Mouse (Mus musculus) liver, adult 2 months (tissue): ENCODE results near the gene Iqgap2. TPM values are rescaled to one million over a fixed set of nuclear protein-coding genes. Genes with fewer than 3 reads are reported as not detected.

Experiments used
- DNase-seq: peaks from one replicate; pipeline ENCODE4 v3.0.0-alpha.2; 2011; ENCODE audit warnings: low read depth, low spot score; ENCODE audit errors: extremely low read depth
- H3K27ac ChIP-seq: fragments of 200-500 bp; replicated peaks from 2 replicates; pipeline ENCODE4 v1.5.1; 2012; ENCODE audit warnings: low read depth, mild to moderate bottlenecking, control low read depth, inconsistent platforms, low read length; ENCODE audit not compliant: insufficient read depth
- H3K27me3 ChIP-seq: fragments of 200-500 bp; 2 replicates; pipeline ENCODE4 v1.6.1; 2012; ENCODE audit warnings: mild to moderate bottlenecking, moderate library complexity, low read length, inconsistent platforms; ENCODE audit not compliant: control insufficient read depth, insufficient read depth
- H3K36me3 ChIP-seq: fragments of 200-500 bp; 2 replicates; pipeline ENCODE4 v1.6.1; 2012; ENCODE audit warnings: low read length, inconsistent platforms; ENCODE audit not compliant: control insufficient read depth, insufficient read depth
- H3K4me1 ChIP-seq: fragments of 200-500 bp; 2 replicates; pipeline ENCODE4 v1.6.1; 2011; ENCODE audit warnings: low read length; ENCODE audit not compliant: control insufficient read depth, insufficient read depth
- H3K4me3 ChIP-seq: fragments of 200-500 bp; 2 replicates; pipeline ENCODE4 v1.5.1; 2011; ENCODE audit warnings: low read depth, mild to moderate bottlenecking, control low read depth, low read length, moderate library complexity; ENCODE audit not compliant: insufficient read depth
- H3K79me2 ChIP-seq: fragments of 200-500 bp; 2 replicates; pipeline ENCODE4 v1.6.1; 2012; ENCODE audit warnings: inconsistent platforms, mild to moderate bottlenecking, low read length, moderate library complexity; ENCODE audit not compliant: control insufficient read depth, insufficient read depth
- H3K9ac ChIP-seq: fragments of 200-500 bp; 2 replicates; pipeline ENCODE4 v1.6.1; 2012; ENCODE audit warnings: low read depth, mild to moderate bottlenecking, control low read depth, inconsistent platforms, low read length
- CTCF ChIP-seq: fragments of 200-500 bp; IDR thresholded peaks from 2 replicates; pipeline ENCODE4 v1.5.1; 2011; ENCODE audit warnings: low read depth, low read length, control low read depth
- POLR2A ChIP-seq: fragments of 200-500 bp; IDR thresholded peaks from 2 replicates; pipeline ENCODE4 v1.6.1; 2011; ENCODE audit warnings: low read length, control low read depth; ENCODE audit not compliant: insufficient read depth; ENCODE audit errors: extremely low read depth
- WGBS: fragments of 180-500 bp; shearing (Covaris S2); methylation state at CpG from one replicate; pipeline ENCODE4 v1.1.7; 2018; 5-methylcytosine and 5-hydroxymethylcytosine counted together
- polyA plus RNA-seq: library from polyadenylated mRNA; depleted of rRNA; stranded (reverse); fragments of >200 nt; gene quantifications from 2 replicates; pipeline ENCODE4 v1.2.3, GENCODE M21; 2012
- total RNA-seq: library from RNA; depleted of rRNA; stranded (reverse); fragments of >200 nt; gene quantifications from 2 replicates; pipeline ENCODE4 v1.2.3, GENCODE M21; 2014

The Iqgap2 gene
- total and polyA plus RNA-seq, 2 experiments, result 21.4 to 189 TPM

- 87% methylated on average over 6 of the region's 6 CpGs for WGBS
- no peak for TF ChIP-seq CTCF
- TF ChIP-seq POLR2A, result no peak
Measured at GRCm38 (mm10) chr13:95833473-95833872, 58.2 kb downstream of the Iqgap2 start.

GRCm38 (mm10) chr13:95832712-95833111, 59.0 kb downstream of the Iqgap2 start:
- H3K36me3 ChIP-seq, result peaks cover 29% of the 10 kb centered on the region
- H3K79me2 ChIP-seq, result peaks cover 17% of the 10 kb centered on the region
- H3K4me1 ChIP-seq, result peaks cover 29% of the 10 kb centered on the region
- H3K4me3 ChIP-seq, result no peak overlapping the region
- TF ChIP-seq CTCF (no peak), POLR2A (no peak)
- no peak for DNase-seq
- H3K27me3 ChIP-seq, result no peaks in the 10 kb centered on the region
- no peak overlapping the region for H3K27ac ChIP-seq
- no peak overlapping the region for H3K9ac ChIP-seq
- WGBS, result 89% methylated on average over 3 of the region's 3 CpGs

More at GRCm38 (mm10) chr13:95833473-95833872, 58.2 kb downstream of the Iqgap2 start:
- H3K36me3 ChIP-seq, result peaks cover 29% of the 10 kb centered on the region
- peaks cover 15% of the 10 kb centered on the region for H3K79me2 ChIP-seq
- DNase-seq, result no peak
- H3K4me3 ChIP-seq, result no peak overlapping the region
- H3K27me3 ChIP-seq, result no peaks in the 10 kb centered on the region
- peaks cover 23% of the 10 kb centered on the region for H3K4me1 ChIP-seq
- H3K27ac ChIP-seq, result no peak overlapping the region
- no peak overlapping the region for H3K9ac ChIP-seq

DNA sequence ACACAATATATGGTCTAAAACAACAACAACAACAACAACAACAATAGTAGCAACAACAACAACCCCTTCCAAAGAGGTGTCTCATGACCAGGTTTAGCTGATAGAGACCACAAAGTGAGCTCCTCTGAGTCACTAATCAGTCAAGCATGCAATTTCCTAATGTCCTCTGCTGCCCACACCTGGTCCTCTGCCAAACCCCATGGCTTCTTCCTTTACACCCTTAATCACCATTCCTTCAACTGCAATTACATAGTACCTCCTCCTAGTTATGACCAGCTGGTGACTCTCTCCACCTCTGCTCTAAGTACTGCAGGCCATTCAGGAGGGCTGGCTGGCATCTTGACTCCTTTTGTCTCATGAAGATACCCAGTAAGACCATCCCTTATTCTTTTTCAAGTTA, 60.0 kb downstream of the Iqgap2 start:
- no peak for DNase-seq

DNA sequence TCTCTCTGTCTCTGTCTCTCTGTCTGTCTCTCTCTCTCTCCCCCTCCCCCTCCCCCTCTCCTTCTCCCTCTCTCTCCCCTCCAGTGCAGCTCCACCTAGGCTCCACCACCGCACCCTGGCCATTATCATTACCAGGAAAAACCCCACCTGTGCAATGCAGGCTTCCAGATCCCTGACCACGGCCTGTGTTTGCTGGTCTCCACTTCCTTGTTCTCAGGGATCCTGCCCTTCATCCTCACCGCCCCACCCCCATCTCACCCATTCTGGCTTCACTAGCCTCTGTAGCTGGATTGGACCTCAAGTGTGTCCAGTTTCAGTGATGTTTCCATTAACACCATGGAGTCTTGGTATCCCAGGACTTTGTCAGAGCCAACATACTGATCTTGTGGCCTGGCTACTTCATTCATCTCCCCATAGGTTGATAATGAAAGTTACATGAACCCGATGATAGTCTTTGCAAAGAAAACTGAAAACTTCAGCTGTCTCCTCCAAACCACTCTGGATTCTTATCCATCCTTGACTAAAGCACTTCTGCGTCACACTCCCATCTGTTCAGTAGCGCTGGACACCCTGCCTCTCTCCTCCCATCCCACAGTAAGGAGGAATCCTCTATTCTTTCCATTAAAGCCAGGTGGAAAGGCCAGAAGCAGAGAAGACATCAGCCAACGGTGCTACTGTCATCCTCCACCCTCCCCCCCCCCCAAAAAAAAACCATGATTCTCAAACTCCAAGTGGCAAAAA, 62.1 kb downstream of the Iqgap2 start:
- Histone ChIP-seq H3K4me3 (no peak overlapping the region), H3K36me3 (peaks cover 4% of the 10 kb centered on the region; the same call in 1 of the 2 replicates), H3K27ac (no peak overlapping the region), H3K79me2 (peaks cover 30% of the 10 kb centered on the region), H3K27me3 (no peaks in the 10 kb centered on the region), H3K9ac (no peak overlapping the region), H3K4me1 (peaks cover 35% of the 10 kb centered on the region)
- 87% methylated on average over 7 of the region's 7 CpGs for WGBS
- no peak for DNase-seq
- TF ChIP-seq POLR2A, result no peak
- no peak for TF ChIP-seq CTCF

More for the DNA sequence above, 60.0 kb downstream of the Iqgap2 start:
- peaks cover 18% of the 10 kb centered on the region for H3K79me2 ChIP-seq
- H3K4me3 ChIP-seq, result no peak overlapping the region
- no peak overlapping the region for H3K9ac ChIP-seq
- peaks cover 31% of the 10 kb centered on the region for H3K4me1 ChIP-seq
- H3K36me3 ChIP-seq, result peaks cover 20% of the 10 kb centered on the region
- no peaks in the 10 kb centered on the region for H3K27me3 ChIP-seq
- TF ChIP-seq POLR2A, result no peak
- no peak for TF ChIP-seq CTCF
- 0 out of 2 replicates have a peak overlapping the region, but pooled peaks have one; percentile 3 for H3K27ac ChIP-seq

GRCm38 (mm10) chr13:95828616-95829015, 63.1 kb downstream of the Iqgap2 start:
- H3K9ac ChIP-seq, result no peak overlapping the region
- H3K27me3 ChIP-seq, result no peaks in the 10 kb centered on the region
- peaks cover 35% of the 10 kb centered on the region for H3K4me1 ChIP-seq
- DNase-seq, result no peak
- 85% methylated on average over 5 of the region's 5 CpGs for WGBS
- H3K27ac ChIP-seq, result no peak overlapping the region
- no peak overlapping the region for H3K4me3 ChIP-seq
- TF ChIP-seq POLR2A, result no peak
- TF ChIP-seq CTCF, result no peak
- H3K36me3 ChIP-seq, result peaks cover 3% of the 10 kb centered on the region; the same call in 1 of the 2 replicates
- peaks cover 30% of the 10 kb centered on the region for H3K79me2 ChIP-seq

DNA sequence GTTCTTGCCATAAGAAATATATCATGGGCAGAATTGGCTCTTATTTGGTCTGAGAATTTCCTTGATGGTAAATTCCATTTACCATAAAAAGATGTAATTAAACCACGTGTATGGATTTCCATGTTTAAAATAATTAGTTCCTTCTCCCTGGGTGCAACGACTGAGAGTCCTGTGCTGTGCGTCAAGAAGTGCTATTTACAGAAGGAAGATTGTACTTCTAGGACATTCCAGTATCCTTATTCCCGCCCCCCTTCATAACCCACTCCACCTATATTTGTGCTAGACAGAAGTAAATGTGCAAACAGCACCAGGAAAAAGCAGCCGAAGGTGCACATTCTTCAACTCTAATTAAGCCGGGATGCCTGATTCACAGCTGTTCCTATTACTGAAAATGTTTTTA, 65.5 kb downstream of the Iqgap2 start:
- WGBS, result 85% methylated on average over 6 of the region's 6 CpGs

More for the DNA sequence above, 65.5 kb downstream of the Iqgap2 start:
- H3K36me3 ChIP-seq, result peaks cover 3% of the 10 kb centered on the region; the same call in 1 of the 2 replicates
- peaks cover 24% of the 10 kb centered on the region for H3K4me1 ChIP-seq
- peaks cover 37% of the 10 kb centered on the region for H3K79me2 ChIP-seq
- no peak for DNase-seq
- H3K27ac ChIP-seq, result no peak overlapping the region
- H3K27me3 ChIP-seq, result no peaks in the 10 kb centered on the region
- TF ChIP-seq POLR2A (no peak), CTCF (no peak)
- H3K9ac ChIP-seq, result no peak overlapping the region
- no peak overlapping the region for H3K4me3 ChIP-seq
